Mouse (Mus musculus) forebrain, embryonic 16.5 days (tissue): ENCODE measurements at regions not wholly inside any gene's neighbourhood (a gene's known extent, or its start where the extent isn't known, plus 50 kb on each side); places are given as distances from the start of the nearest gene placed in this dataset.

ENCODE experiments used
- ATAC-seq: fragments of 200-750 bp; cut with Nextera tagmentation; 2 replicates; pipeline ENCODE4 v1.8.0; 2017; ENCODE audit warnings: mild to moderate bottlenecking, moderate library complexity
- H3K27ac ChIP-seq: fragments of 300-500 bp; sonication (generic); 2 replicates; pipeline ENCODE4 v1.5.1; 2014; ENCODE audit warnings: low read length, control low read depth
- H3K27me3 ChIP-seq: fragments of 300-500 bp; sonication (generic); replicated peaks from 2 replicates; pipeline ENCODE4 v1.6.1; 2014; ENCODE audit warnings: low read length; ENCODE audit not compliant: control insufficient read depth, insufficient read depth
- H3K36me3 ChIP-seq: fragments of 300-500 bp; sonication (generic); 2 replicates; pipeline ENCODE4 v1.6.1; 2014; ENCODE audit not compliant: control insufficient read depth, insufficient read depth
- H3K4me1 ChIP-seq: fragments of 300-500 bp; sonication (generic); replicated peaks from 2 replicates; pipeline ENCODE4 v1.6.1; 2014; ENCODE audit warnings: low read length; ENCODE audit not compliant: control insufficient read depth, insufficient read depth
- H3K4me2 ChIP-seq: fragments of 300-500 bp; sonication (generic); 2 replicates; pipeline ENCODE4 v1.6.1; 2014; ENCODE audit warnings: mild to moderate bottlenecking, low read length, control low read depth
- H3K4me3 ChIP-seq: fragments of 300-500 bp; sonication (generic); replicated peaks from 2 replicates; pipeline ENCODE4 v1.5.1; 2014; ENCODE audit warnings: mild to moderate bottlenecking, low read length, control low read depth
- H3K9ac ChIP-seq: fragments of 300-500 bp; sonication (generic); replicated peaks from 2 replicates; pipeline ENCODE4 v1.6.1; 2014; ENCODE audit warnings: low read depth, low read length, control low read depth
- H3K9me3 ChIP-seq: fragments of 300-500 bp; sonication (generic); 2 replicates; pipeline ENCODE4 v1.6.1; 2016; ENCODE audit warnings: low read length; ENCODE audit not compliant: control insufficient read depth
- WGBS: fragments of 180-500 bp; shearing (Covaris S2); extraction: QIAGEN DNeasy Blood & Tissue Kit; methylation state at CpG from one replicate; pipeline ENCODE4 v1.1.7; 2014; 5-methylcytosine and 5-hydroxymethylcytosine counted together

DNA sequence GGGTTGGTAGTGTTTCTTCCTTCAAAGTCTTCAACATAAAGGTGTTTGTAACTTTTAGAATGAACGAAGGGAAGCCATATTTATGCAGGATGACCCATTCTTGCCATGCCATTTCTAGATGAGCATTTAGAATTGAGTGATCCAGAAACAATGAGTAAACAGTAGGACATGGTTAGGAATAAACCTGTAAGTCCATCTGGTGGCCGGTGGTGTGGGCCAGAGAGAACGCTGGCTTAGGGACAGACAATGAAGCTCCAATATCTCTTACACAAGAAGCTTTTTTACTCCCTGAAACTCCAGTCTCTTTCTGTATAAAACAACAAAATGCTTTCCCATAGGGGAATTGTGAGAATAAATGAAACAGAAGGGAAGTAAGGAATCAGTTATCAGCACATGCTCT, 296.9 kb upstream of the Clnk start:
- Histone ChIP-seq H3K4me2 (no peak overlapping the region), H3K9ac (no peak overlapping the region), H3K4me1 (no peaks in the 10 kb centered on the region), H3K4me3 (no peak overlapping the region), H3K9me3 (no peaks in the 10 kb centered on the region), H3K36me3 (no peaks in the 10 kb centered on the region), H3K27me3 (no peaks in the 10 kb centered on the region), H3K27ac (no peak overlapping the region)
- WGBS: 92% methylated on average over 3 of the region's 3 CpGs
- no peak for ATAC-seq

DNA sequence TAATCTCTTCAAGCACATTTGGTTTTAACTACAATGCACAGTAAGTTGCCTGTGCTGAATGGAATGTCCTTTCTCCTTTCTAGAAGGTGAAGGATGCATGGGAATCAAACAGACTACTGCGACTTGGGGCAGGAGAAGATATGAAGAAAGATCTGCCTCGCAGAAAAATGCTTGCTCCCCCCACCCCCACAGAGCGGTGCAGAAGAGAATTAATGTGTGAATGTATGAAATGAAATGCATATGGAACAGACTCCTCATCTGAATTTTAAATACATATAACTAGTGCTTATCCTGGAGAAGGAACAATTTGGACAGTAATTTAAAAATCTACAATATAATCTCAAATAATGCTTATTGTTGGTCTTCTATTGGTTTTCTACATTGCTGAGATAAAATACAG, 283.0 kb upstream of the Clnk start:
- H3K4me1 ChIP-seq: no peaks in the 10 kb centered on the region
- no peaks in the 10 kb centered on the region for H3K27me3 ChIP-seq
- no peak overlapping the region for H3K4me3 ChIP-seq
- WGBS: 83% methylated on average over 3 of the region's 3 CpGs
- no peak overlapping the region for H3K27ac ChIP-seq
- no peak overlapping the region for H3K4me2 ChIP-seq
- no peak for ATAC-seq
- no peaks in the 10 kb centered on the region for H3K36me3 ChIP-seq
- H3K9me3 ChIP-seq: no peaks in the 10 kb centered on the region
- H3K9ac ChIP-seq: no peak overlapping the region

DNA sequence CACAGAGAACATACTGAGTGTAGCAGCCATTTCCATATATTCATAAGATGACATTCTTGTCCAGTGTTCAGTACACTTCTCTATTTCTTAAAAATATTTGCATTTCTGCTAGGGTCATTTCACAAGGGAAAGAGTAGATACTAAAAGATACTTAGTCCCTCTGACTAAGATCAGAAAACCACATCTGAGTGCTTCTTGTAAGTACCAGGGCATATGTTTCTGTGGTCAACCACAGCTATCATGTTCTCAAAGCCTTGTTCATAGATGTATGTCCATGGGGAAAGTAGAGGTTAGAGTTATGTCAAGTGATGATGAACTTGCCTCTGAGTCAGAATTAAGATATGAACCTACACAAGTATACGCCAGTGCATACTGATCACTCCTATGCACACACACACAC, 279.2 kb upstream of the Clnk start:
- Histone ChIP-seq H3K27me3 (no peaks in the 10 kb centered on the region), H3K9ac (no peak overlapping the region), H3K36me3 (no peaks in the 10 kb centered on the region), H3K27ac (no peak overlapping the region), H3K9me3 (no peaks in the 10 kb centered on the region), H3K4me2 (no peak overlapping the region), H3K4me3 (no peak overlapping the region), H3K4me1 (no peaks in the 10 kb centered on the region)
- 100% methylated on average over 1 of the region's 1 CpGs for WGBS
- ATAC-seq: no peak

DNA sequence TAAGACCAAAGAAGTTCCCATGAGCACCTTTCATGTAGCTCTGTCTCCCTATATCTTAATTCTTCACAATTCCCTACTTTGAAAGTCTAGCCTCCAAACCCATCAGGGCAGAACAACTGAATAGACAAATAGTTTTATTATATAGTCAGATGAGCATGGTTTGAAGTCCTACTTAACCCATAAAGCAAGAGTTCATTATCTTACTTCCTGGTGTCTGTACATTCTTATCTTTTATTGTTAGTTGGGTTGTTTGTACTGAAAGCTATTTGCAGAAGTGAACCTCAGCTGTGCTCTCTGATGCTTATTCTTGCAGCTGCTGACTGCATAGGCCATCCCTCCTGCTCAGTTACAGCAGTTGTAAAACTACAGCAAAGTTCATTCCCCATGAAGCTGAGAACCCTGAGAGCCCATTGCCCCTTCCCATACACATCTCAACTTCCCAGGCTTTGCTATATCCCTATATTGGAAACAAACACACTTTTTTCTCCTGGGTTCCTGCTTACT, 276.7 kb upstream of the Clnk start:
- no peak overlapping the region for H3K9ac ChIP-seq
- no peaks in the 10 kb centered on the region for H3K36me3 ChIP-seq
- no peaks in the 10 kb centered on the region for H3K4me1 ChIP-seq
- H3K27me3 ChIP-seq: no peaks in the 10 kb centered on the region
- no peak overlapping the region for H3K4me2 ChIP-seq
- ATAC-seq: no peak
- H3K9me3 ChIP-seq: no peaks in the 10 kb centered on the region
- H3K27ac ChIP-seq: no peak overlapping the region
- H3K4me3 ChIP-seq: no peak overlapping the region

DNA sequence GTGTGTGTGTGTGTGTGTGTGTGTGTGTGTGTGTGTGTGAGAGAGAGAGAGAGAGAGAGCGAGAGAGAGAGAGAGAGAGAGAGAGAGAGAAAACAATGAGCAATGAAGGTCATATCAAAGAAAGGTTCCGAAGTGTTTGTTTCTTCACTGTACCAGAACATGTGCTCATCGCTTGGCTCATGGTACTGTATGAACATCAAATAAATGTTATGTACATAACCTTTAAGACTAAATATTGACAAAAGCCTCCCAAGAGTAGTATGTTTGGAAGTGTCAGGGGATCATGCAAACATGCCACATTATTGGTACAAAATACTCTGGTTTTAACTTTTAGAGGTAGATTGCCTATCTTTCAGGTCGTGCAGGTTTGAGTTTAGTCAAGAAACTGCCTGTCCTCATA, 275.3 kb upstream of the Clnk start:
- Histone ChIP-seq H3K4me1 (no peaks in the 10 kb centered on the region), H3K27ac (no peak overlapping the region), H3K9me3 (no peaks in the 10 kb centered on the region), H3K4me2 (no peak overlapping the region), H3K9ac (no peak overlapping the region), H3K36me3 (no peaks in the 10 kb centered on the region), H3K4me3 (no peak overlapping the region), H3K27me3 (no peaks in the 10 kb centered on the region)
- WGBS: 89% methylated on average over 4 of the region's 4 CpGs
- no peak for ATAC-seq

DNA sequence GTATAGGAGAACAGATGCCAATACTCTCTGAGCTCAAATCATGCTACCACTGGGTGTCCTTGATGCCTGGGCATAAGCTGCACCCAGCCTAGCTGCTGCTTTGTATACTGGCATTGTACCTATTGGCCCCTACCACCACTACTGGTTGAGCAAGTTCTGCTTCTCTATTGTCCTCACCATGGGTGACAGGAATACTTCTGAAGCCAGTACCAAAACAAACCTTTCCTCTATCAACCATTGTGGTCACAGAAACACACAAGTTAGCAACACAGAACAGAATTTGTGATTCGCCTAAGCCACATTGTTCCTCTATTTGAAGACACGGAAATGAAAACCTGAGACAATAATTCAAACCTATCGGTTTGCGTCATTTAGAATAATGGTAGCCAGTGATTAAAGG, 274.3 kb upstream of the Clnk start:
- H3K27me3 ChIP-seq: no peaks in the 10 kb centered on the region
- 92% methylated on average over 4 of the region's 4 CpGs for WGBS
- H3K4me2 ChIP-seq: no peak overlapping the region
- no peak for ATAC-seq
- no peaks in the 10 kb centered on the region for H3K4me1 ChIP-seq
- no peaks in the 10 kb centered on the region for H3K9me3 ChIP-seq
- H3K36me3 ChIP-seq: no peaks in the 10 kb centered on the region
- no peak overlapping the region for H3K4me3 ChIP-seq
- no peak overlapping the region for H3K9ac ChIP-seq
- no peak overlapping the region for H3K27ac ChIP-seq

DNA sequence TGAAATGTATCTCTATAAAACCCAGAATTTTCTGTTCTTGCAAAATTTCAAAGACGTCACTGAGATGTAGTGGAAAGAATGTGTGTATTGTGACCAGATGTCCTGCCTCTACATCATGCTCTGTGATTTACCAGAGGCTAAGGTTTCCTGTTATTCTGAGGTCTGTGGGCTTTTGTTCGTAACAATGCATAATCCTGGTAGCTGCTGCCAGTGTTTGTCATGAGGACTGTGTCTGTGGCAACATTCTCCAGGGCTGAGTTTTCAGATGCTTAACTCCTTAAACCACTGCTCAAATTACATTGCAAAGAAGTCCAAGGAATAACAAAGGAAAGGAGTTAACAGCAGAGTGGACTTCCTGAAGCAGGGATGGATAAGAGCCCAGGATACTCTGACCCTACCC, 269.0 kb upstream of the Clnk start:
- Histone ChIP-seq H3K36me3 (no peaks in the 10 kb centered on the region), H3K9ac (no peak overlapping the region), H3K27ac (no peak overlapping the region), H3K4me2 (no peak overlapping the region), H3K4me1 (no peaks in the 10 kb centered on the region), H3K4me3 (no peak overlapping the region), H3K9me3 (no peaks in the 10 kb centered on the region), H3K27me3 (no peaks in the 10 kb centered on the region)
- WGBS: 29% methylated on average over 2 of the region's 2 CpGs
- ATAC-seq: no peak

DNA sequence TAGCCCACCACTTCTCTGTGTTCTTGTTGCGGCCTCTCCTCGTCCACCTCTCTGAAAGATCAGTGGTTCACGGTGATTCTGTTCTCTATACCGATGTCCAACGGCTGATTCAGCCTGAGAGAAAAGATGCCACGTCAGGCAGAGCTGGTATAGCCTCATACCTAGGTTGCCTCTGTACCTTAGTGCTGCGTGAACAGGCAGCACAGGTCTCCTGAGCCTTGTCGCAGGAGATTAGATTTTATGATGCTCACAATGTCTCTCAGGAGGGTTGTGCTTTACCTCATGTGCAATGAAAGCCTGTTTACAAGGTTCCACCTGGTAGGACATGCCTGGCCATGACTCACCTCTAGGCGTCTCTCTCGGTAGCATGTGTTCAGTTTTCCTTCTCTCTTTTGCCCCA, 267.6 kb upstream of the Clnk start:
- Histone ChIP-seq H3K27ac (no peak overlapping the region), H3K36me3 (no peaks in the 10 kb centered on the region), H3K4me1 (no peaks in the 10 kb centered on the region), H3K9me3 (no peaks in the 10 kb centered on the region), H3K4me3 (no peak overlapping the region), H3K4me2 (no peak overlapping the region), H3K27me3 (no peaks in the 10 kb centered on the region), H3K9ac (no peak overlapping the region)
- no peak for ATAC-seq
- 94% methylated on average over 10 of the region's 10 CpGs for WGBS

DNA sequence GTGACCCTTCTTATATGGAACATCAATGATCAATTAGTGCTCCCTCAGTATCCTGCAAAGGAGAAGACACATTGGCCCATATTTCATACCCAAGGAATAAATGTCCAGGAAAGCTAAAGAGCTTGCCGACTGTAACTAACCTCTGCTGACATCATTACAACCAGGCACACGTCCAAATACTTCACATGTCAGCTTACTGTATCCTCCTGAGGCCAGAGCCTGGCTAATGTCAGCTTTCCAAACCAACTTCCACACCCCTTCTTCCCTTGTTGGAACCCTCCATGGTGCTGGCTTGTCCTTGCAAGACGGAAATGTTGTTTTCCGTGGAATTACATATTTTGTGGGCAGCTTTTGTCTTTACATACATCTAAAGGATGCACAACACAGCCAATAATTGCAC, 267.0 kb upstream of the Clnk start:
- ATAC-seq: no peak
- H3K27me3 ChIP-seq: no peaks in the 10 kb centered on the region
- WGBS: 64% methylated on average over 4 of the region's 4 CpGs
- H3K36me3 ChIP-seq: no peaks in the 10 kb centered on the region
- H3K4me1 ChIP-seq: no peaks in the 10 kb centered on the region
- H3K9me3 ChIP-seq: no peaks in the 10 kb centered on the region
- H3K27ac ChIP-seq: no peak overlapping the region
- H3K4me2 ChIP-seq: no peak overlapping the region
- H3K4me3 ChIP-seq: no peak overlapping the region
- H3K9ac ChIP-seq: no peak overlapping the region

DNA sequence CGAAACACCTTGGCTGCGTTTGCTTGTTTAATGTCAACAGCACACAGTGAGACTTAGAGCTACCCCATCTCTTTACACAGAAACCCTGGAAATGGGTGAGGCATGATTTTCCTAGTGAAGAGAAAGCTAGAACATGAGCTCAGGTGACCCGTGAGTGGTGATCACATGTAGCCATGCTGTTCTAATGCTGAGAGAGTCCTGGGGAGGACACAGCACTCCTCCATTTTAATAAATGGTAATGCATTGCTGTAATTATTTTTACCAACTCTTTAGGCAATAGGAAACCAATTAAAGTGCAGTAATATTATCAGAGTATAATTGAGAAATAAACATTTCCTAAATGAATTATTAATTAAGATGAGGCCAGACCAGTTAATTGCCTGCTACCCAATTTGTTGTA, 261.8 kb upstream of the Clnk start:
- H3K9me3 ChIP-seq: no peaks in the 10 kb centered on the region
- no peaks in the 10 kb centered on the region for H3K4me1 ChIP-seq
- no peak overlapping the region for H3K4me3 ChIP-seq
- 86% methylated on average over 3 of the region's 3 CpGs for WGBS
- no peak overlapping the region for H3K27ac ChIP-seq
- no peak overlapping the region for H3K4me2 ChIP-seq
- no peaks in the 10 kb centered on the region for H3K27me3 ChIP-seq
- no peaks in the 10 kb centered on the region for H3K36me3 ChIP-seq
- no peak overlapping the region for H3K9ac ChIP-seq
- ATAC-seq: no peak
